Mouse (Mus musculus) stomach, postnatal 0 days (tissue): Measurements from ENCODE around the gene Cse1l. TPM values are rescaled to one million over a fixed set of nuclear protein-coding genes. Genes with fewer than 3 reads are reported as not detected.

Experiments used
- ATAC-seq: fragments of 200-750 bp; cut with Nextera tagmentation; 2 replicates; pipeline ENCODE4 v1.8.0; 2017; ENCODE audit not compliant: low FRiP score, low TSS enrichment
- DNase-seq: peaks from one replicate; pipeline ENCODE4 v3.0.0-alpha.2; 2016; ENCODE audit warnings: low spot score
- H3K27ac ChIP-seq: fragments of 300-500 bp; sonication (generic); replicated peaks from 2 replicates; pipeline ENCODE4 v1.5.1; 2014; ENCODE audit warnings: mild to moderate bottlenecking, control low read depth
- H3K27me3 ChIP-seq: fragments of 300-500 bp; sonication (generic); 2 replicates; pipeline ENCODE4 v1.6.1; 2014; ENCODE audit warnings: low read length; ENCODE audit not compliant: control insufficient read depth, insufficient read depth
- H3K36me3 ChIP-seq: fragments of 300-500 bp; sonication (generic); 2 replicates; pipeline ENCODE4 v1.6.1; 2014; ENCODE audit warnings: low read length, mixed read lengths; ENCODE audit not compliant: control insufficient read depth, insufficient read depth
- H3K4me1 ChIP-seq: fragments of 300-500 bp; sonication (generic); replicated peaks from 2 replicates; pipeline ENCODE4 v1.6.1; 2014; ENCODE audit warnings: antibody characterized with exemption; ENCODE audit not compliant: control insufficient read depth, insufficient read depth
- H3K4me2 ChIP-seq: fragments of 300-500 bp; sonication (generic); replicated peaks from 2 replicates; pipeline ENCODE4 v1.6.1; 2014; ENCODE audit warnings: low read depth, mild to moderate bottlenecking, control low read depth, moderate library complexity
- H3K4me3 ChIP-seq: fragments of 300-500 bp; sonication (generic); 2 replicates; pipeline ENCODE4 v1.5.1; 2014; ENCODE audit warnings: low read depth, low read length, control low read depth
- H3K9ac ChIP-seq: fragments of 300-500 bp; sonication (generic); 2 replicates; pipeline ENCODE4 v1.6.1; 2014; ENCODE audit warnings: mild to moderate bottlenecking, low read length, control low read depth, mixed read lengths
- H3K9me3 ChIP-seq: fragments of 300-500 bp; sonication (generic); 2 replicates; pipeline ENCODE4 v1.6.1; 2016; ENCODE audit warnings: low read length; ENCODE audit not compliant: control insufficient read depth
- CTCF ChIP-seq: IDR thresholded peaks from 2 replicates; pipeline ENCODE4 v1.5.1; 2016; ENCODE audit warnings: antibody characterized with exemption, low read depth, mild to moderate bottlenecking, moderate library complexity
- EP300 ChIP-seq: optimal IDR thresholded peaks from 2 replicates; pipeline ENCODE3; 2016; ENCODE audit warnings: antibody characterized with exemption
- WGBS: fragments of 180-500 bp; shearing (Covaris S2); extraction: QIAGEN DNeasy Blood & Tissue Kit; methylation state at CpG from one replicate; pipeline ENCODE4 v1.1.7; 2014; 5-methylcytosine and 5-hydroxymethylcytosine counted together
- polyA plus RNA-seq: library from polyadenylated mRNA; unstranded; fragments of >200 nt; fragmentation: Nextera tagmentation; extraction: Ambion mirVana; gene quantifications from 2 replicates; pipeline ENCODE4 v1.2.1, GENCODE M21; 2015

Gene Cse1l
- polyA plus RNA-seq, 1 experiment from 2014 or later = 29.3 TPM

DNA sequence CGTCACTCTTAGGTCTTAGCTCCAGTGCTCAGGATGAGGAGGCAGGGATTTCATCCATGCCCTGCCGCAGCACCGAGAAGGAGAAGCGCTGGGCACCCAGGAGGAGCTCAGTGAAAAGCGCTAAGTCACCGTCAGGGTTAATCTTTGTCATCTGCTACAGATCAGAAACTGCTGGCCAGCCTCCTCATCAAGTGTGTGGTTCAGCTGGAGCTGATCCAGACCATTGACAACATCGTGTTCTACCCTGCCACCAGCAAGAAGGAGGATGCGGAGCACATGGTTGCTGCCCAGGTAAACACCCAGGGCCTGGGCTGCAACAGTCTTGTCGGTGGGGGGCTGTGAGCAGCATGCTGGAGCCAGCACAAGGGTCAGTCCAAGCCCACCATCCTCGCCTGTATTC lies 20.2 kb upstream of the Cse1l start:
- DNase-seq (no peak), ATAC-seq (no peak)
- no peaks in the 10 kb centered on the region for H3K9me3 ChIP-seq
- H3K4me1 ChIP-seq = no peaks in the 10 kb centered on the region
- H3K4me3 ChIP-seq = no peak overlapping the region
- H3K27ac ChIP-seq = no peak overlapping the region
- no peaks in the 10 kb centered on the region for H3K27me3 ChIP-seq
- H3K9ac ChIP-seq = no peak overlapping the region
- 76% methylated on average over 10 of the region's 10 CpGs for WGBS
- H3K4me2 ChIP-seq = no peak overlapping the region
- H3K36me3 ChIP-seq = peaks cover 12% of the 10 kb centered on the region
- TF ChIP-seq CTCF (no peak), EP300 (no peak)

DNA sequence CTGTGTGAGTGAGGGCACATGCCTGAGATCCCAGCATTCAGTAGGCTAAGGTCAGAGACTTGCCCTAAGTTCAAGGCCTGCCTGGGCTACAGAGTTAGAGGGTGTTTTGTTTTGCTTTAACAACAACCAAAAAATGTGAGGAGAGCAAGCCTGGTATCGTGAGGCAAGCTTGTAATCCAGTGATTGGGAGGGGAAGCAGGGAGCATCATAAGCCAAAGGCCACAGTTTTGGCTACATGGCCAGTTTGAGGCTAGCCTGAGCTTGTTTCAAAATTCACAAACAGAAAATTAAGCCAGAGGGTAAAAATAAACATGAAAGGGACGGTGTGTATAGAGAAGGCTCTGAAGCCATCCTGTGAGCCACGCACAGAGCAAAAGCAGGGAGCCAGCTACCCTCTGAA lies 19.6 kb upstream of the Cse1l start:
- Histone ChIP-seq H3K27me3 (no peaks in the 10 kb centered on the region), H3K27ac (no peak overlapping the region), H3K9me3 (no peaks in the 10 kb centered on the region), H3K4me1 (no peaks in the 10 kb centered on the region), H3K4me2 (no peak overlapping the region), H3K36me3 (peaks cover 12% of the 10 kb centered on the region), H3K4me3 (no peak overlapping the region), H3K9ac (no peak overlapping the region)
- TF ChIP-seq EP300 = no peak
- TF ChIP-seq CTCF = no peak
- WGBS = 86% methylated on average over 3 of the region's 3 CpGs
- no peak for ATAC-seq
- no peak for DNase-seq

DNA sequence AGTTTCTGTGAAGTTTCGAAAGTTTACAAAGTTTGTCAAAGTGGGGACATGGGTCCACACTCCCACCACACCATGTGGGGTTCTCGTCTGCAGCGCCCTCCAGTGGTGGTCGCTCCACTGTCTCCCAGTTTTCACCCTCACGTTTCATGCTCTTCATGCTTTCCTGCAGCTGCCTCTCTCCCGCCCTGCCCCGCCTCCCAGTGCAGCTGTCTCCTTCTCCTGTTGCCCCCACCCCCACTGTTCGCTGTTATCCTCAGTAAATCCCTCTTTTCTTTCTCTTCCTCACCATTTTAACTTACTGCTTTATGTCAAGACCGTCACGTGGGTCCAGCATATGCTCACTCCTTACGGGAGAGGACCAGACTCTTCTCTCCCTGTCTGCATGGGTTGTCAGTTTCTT lies 18.0 kb upstream of the Cse1l start:
- no peak overlapping the region for H3K9ac ChIP-seq
- H3K9me3 ChIP-seq = no peaks in the 10 kb centered on the region
- H3K4me3 ChIP-seq = no peak overlapping the region
- peaks cover 13% of the 10 kb centered on the region for H3K36me3 ChIP-seq
- H3K4me1 ChIP-seq = no peaks in the 10 kb centered on the region
- 36% methylated on average over 11 of the region's 11 CpGs for WGBS
- H3K27me3 ChIP-seq = no peaks in the 10 kb centered on the region
- peak; percentile 25 for DNase-seq
- ATAC-seq = no peak
- H3K4me2 ChIP-seq = no peak overlapping the region
- H3K27ac ChIP-seq = no peak overlapping the region
- TF ChIP-seq CTCF (peak; percentile 55), EP300 (no peak)

DNA sequence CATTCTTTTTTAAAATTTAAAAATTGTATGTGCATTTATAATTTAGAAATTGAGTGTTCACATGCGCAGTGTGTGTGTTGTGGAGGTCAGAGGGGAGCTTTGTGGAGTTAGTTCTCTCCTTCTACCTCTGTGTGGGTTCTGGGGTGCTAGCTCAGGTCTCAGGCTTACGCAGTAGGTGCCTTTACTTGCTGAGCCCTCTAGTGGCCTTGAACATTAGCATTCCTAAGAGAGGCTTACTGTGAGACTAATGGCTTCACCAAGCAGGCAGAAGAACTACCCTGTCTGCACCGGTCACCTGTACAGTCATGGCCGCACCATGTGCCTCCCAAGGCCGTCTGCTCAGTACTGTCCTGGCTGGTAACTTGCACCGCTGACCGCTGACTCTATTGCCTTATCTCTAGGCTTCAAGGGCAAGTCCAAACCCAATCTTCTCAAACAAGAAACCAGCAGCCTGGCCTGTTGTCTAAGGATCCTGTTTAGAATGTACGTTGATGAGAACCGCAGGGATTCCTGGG lies 14.4 kb upstream of the Cse1l start:
- H3K4me1 ChIP-seq = no peaks in the 10 kb centered on the region

DNA sequence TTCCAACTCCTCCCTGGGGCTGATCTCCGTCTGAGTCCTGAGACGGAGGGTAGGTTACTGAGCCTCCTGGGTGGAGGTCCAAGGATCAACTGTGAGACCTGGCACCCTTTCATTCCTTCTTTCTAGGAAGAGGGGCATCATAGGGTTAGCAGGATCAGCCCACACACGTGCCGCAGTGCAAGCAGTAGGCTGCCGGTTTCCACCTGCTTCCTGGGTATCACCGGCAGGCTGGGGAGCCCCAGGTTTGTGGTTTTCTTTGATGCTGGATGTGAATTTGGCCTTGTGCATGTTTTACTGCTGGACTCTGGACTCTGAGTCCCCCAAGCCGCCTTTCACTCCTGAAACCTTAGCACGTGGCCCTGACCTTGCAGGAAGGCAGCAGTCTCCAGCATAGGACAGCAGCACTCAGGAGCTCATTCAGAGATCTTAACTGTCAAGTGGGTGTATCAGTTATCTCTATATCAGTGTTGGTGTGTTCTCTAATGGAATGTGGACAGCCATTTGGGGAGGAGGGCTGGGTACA lies 13.6 kb upstream of the Cse1l start:
- H3K9ac ChIP-seq = no peak overlapping the region
- H3K27me3 ChIP-seq = no peaks in the 10 kb centered on the region
- H3K27ac ChIP-seq = no peak overlapping the region
- H3K4me2 ChIP-seq = no peak overlapping the region
- WGBS = 92% methylated on average over 8 of the region's 8 CpGs
- ATAC-seq (no peak), DNase-seq (no peak)
- H3K4me3 ChIP-seq = no peak overlapping the region
- H3K9me3 ChIP-seq = no peaks in the 10 kb centered on the region
- H3K4me1 ChIP-seq = no peaks in the 10 kb centered on the region
- TF ChIP-seq CTCF (no peak), EP300 (no peak)
- H3K36me3 ChIP-seq = peaks cover 17% of the 10 kb centered on the region

More for the DNA sequence above, 14.4 kb upstream of the Cse1l start:
- 76% methylated on average over 9 of the region's 9 CpGs for WGBS
- TF ChIP-seq CTCF = peak; percentile 31
- no peak for TF ChIP-seq EP300
- Histone ChIP-seq H3K9ac (no peak overlapping the region), H3K36me3 (peaks cover 17% of the 10 kb centered on the region), H3K27ac (no peak overlapping the region), H3K4me3 (no peak overlapping the region), H3K9me3 (no peaks in the 10 kb centered on the region), H3K4me2 (no peak overlapping the region), H3K27me3 (no peaks in the 10 kb centered on the region)
- DNase-seq (no peak), ATAC-seq (no peak)

DNA sequence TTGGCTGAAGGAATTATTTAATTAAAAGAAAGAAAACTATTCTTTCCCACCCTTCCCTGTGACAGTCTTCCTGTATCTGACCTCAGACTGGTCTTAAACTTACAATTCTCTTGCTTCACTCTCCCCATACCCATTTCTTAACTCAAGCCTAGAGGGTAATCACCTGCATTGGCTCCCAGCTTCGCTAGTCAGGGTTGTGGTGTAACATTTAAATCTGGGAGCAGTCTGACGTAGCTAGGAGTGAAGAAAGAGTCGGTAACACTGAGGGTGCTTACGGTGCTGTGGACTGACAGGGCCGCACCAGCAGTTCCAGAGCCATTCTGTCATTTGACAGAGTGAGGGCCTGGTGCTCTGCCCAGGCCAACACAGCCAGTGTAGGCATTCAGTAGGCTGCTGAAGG lies 12.8 kb upstream of the Cse1l start:
- Histone ChIP-seq H3K4me2 (no peak overlapping the region), H3K4me3 (no peak overlapping the region), H3K9me3 (no peaks in the 10 kb centered on the region), H3K9ac (no peak overlapping the region), H3K27me3 (no peaks in the 10 kb centered on the region), H3K36me3 (peaks cover 17% of the 10 kb centered on the region), H3K4me1 (no peaks in the 10 kb centered on the region), H3K27ac (no peak overlapping the region)
- DNase-seq (no peak), ATAC-seq (no peak)
- 91% methylated on average over 5 of the region's 5 CpGs for WGBS
- TF ChIP-seq CTCF (no peak), EP300 (no peak)
